Mouse (Mus musculus) midbrain, embryonic 13.5 days (tissue): ENCODE measurements at regions not wholly inside any gene's neighbourhood (a gene's known extent, or its start where the extent isn't known, plus 50 kb on each side); places are given as distances from the start of the nearest gene placed in this dataset.
A peak's percentile ranks its signal among the peaks of the same experiment; 100 is the strongest.

Experiments
- ATAC-seq: fragments of 200-750 bp; cut with Nextera tagmentation; 2 replicates; pipeline ENCODE4 v1.8.0; 2017; ENCODE audit warnings: mild to moderate bottlenecking, moderate TSS enrichment, moderate library complexity
- H3K27ac ChIP-seq: fragments of 300-500 bp; sonication (generic); 2 replicates; pipeline ENCODE4 v1.5.1; 2015; ENCODE audit warnings: inconsistent platforms, mild to moderate bottlenecking, moderate library complexity
- H3K27me3 ChIP-seq: fragments of 300-500 bp; sonication (generic); 2 replicates; pipeline ENCODE4 v1.6.1; 2015; ENCODE audit warnings: mild to moderate bottlenecking, inconsistent platforms
- H3K36me3 ChIP-seq: fragments of 300-500 bp; sonication (generic); 2 replicates; pipeline ENCODE4 v1.6.1; 2015; ENCODE audit warnings: mild to moderate bottlenecking, inconsistent platforms
- H3K4me1 ChIP-seq: fragments of 300-500 bp; sonication (generic); replicated peaks from 2 replicates; pipeline ENCODE4 v1.6.1; 2015; ENCODE audit warnings: inconsistent platforms
- H3K4me2 ChIP-seq: fragments of 300-500 bp; sonication (generic); replicated peaks from 2 replicates; pipeline ENCODE4 v1.6.1; 2015; ENCODE audit warnings: moderate library complexity, mild to moderate bottlenecking, inconsistent platforms
- H3K4me3 ChIP-seq: fragments of 300-500 bp; sonication (generic); replicated peaks from 2 replicates; pipeline ENCODE4 v1.5.1; 2015; ENCODE audit warnings: mild to moderate bottlenecking, inconsistent platforms
- H3K9ac ChIP-seq: fragments of 300-500 bp; sonication (generic); replicated peaks from 2 replicates; pipeline ENCODE4 v1.6.1; 2015; ENCODE audit warnings: mild to moderate bottlenecking, inconsistent platforms
- H3K9me3 ChIP-seq: fragments of 300-500 bp; sonication (generic); 2 replicates; pipeline ENCODE4 v1.6.1; 2016; ENCODE audit warnings: mild to moderate bottlenecking, inconsistent platforms
- WGBS: fragments of 180-500 bp; shearing (Covaris S2); methylation state at CpG from one replicate; pipeline ENCODE4 v1.1.7; 2015; 5-methylcytosine and 5-hydroxymethylcytosine counted together

GRCm38 (mm10) chr1:88907766-88908463 lies 162.3 kb upstream of the Sh3bp4 start:
- ATAC-seq: no peak
- WGBS: 90% methylated on average over 14 of the region's 14 CpGs

DNA sequence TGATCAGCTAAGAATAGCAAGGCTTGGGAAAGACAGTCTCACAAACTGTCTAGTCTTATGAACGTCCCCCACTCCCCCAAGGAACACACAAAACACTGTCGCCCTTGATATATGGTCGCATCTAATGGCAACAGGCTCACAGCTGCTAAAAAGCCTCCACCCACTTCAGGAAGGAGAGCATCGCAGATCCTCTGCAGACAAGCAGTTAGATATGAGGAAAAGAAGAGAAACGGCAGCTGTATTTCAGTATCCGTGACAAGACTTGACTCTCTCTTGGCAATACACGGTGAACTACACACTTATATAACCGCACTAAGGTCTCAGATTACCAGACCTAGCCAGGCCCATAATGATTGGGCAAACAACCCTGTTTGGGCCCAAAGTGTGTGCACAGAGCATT lies 161.5 kb upstream of the Sh3bp4 start:
- 87% methylated on average over 8 of the region's 8 CpGs for WGBS

More at GRCm38 (mm10) chr1:88907766-88908463, 162.3 kb upstream of the Sh3bp4 start:
- Histone ChIP-seq H3K4me2 (no peak overlapping the region), H3K9me3 (no peaks in the 10 kb centered on the region), H3K9ac (no peak overlapping the region), H3K4me1 (peaks cover 19% of the 10 kb centered on the region), H3K27ac (no peak overlapping the region), H3K27me3 (no peaks in the 10 kb centered on the region), H3K4me3 (no peak overlapping the region), H3K36me3 (no peaks in the 10 kb centered on the region)

GRCm38 (mm10) chr1:88909314-88909713 lies 160.9 kb upstream of the Sh3bp4 start:
- WGBS: 69% methylated on average over 4 of the region's 4 CpGs
- H3K4me1 ChIP-seq: peaks cover 19% of the 10 kb centered on the region
- ATAC-seq: no peak
- no peak overlapping the region for H3K4me2 ChIP-seq
- H3K27me3 ChIP-seq: no peaks in the 10 kb centered on the region
- H3K27ac ChIP-seq: 0 out of 2 replicates have a peak overlapping the region, but pooled peaks have one; percentile 7
- no peak overlapping the region for H3K4me3 ChIP-seq
- no peaks in the 10 kb centered on the region for H3K36me3 ChIP-seq
- H3K9me3 ChIP-seq: peaks cover 4% of the 10 kb centered on the region; the same call in 1 of the 2 replicates
- no peak overlapping the region for H3K9ac ChIP-seq

More for the DNA sequence above, 161.5 kb upstream of the Sh3bp4 start:
- Histone ChIP-seq H3K27me3 (no peaks in the 10 kb centered on the region), H3K4me3 (no peak overlapping the region), H3K9me3 (peaks cover 4% of the 10 kb centered on the region; the same call in 1 of the 2 replicates), H3K36me3 (no peaks in the 10 kb centered on the region), H3K27ac (no peak overlapping the region), H3K9ac (no peak overlapping the region), H3K4me2 (no peak overlapping the region), H3K4me1 (peaks cover 19% of the 10 kb centered on the region)
- ATAC-seq: no peak

DNA sequence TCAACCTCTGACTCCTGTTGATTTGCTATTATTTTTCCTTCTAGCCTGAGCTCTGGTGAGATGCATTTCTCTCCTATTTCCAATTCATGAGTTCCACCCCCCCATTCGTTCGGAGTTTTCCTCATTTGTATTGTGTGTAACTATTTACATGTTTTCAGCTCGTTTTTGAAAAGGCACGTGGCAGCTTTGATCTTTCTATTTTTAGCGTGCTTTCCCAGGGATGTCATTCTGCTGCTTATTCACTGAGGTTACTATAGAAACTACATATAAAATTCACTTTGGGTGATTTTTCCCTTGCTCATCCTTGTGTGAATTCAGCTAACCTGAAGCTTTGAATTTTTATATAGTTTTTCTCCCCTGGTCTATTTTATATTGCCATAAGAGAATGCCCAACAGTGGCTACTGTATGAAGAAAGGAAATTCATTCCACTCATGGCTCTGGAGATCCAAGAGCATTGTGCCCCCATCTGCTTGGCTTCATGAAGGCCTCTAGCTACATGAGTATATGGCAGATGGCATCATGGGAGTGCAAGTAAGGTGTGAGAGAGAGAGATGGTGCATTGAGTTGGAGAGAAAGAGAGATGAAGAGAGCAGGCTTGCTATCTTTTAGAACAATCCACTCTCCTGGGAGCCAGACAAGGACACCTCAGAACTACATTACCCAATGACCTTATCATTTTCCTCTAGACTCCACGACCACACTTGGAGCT lies 160.2 kb upstream of the Sh3bp4 start:
- 21% methylated on average over 6 of the region's 6 CpGs for WGBS
- no peak for ATAC-seq
- no peaks in the 10 kb centered on the region for H3K36me3 ChIP-seq

DNA sequence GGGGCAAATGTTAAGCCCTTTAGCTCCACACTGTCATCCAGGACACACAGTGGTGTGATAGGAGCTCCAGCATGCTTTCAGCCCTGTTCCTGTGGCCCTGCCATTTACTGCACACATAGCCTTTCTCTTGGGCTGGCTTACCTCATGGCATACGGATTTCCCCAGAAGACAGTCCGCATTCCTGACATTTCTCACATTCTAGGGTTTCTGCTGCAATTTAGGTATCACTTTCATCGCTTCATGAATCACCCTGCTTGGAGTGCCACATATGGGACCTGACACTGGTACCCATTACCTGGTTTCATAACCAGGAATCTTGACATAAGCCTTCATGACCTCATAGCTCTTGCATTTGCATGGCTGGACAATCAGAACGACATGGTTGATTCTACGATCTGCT lies 158.5 kb upstream of the Sh3bp4 start:
- Histone ChIP-seq H3K9ac (no peak overlapping the region), H3K4me1 (peaks cover 19% of the 10 kb centered on the region), H3K4me2 (no peak overlapping the region), H3K27me3 (no peaks in the 10 kb centered on the region), H3K9me3 (peaks cover 4% of the 10 kb centered on the region; the same call in 1 of the 2 replicates), H3K36me3 (no peaks in the 10 kb centered on the region), H3K4me3 (no peak overlapping the region), H3K27ac (no peak overlapping the region)
- no peak for ATAC-seq
- 82% methylated on average over 5 of the region's 5 CpGs for WGBS

More for the DNA sequence above, 160.2 kb upstream of the Sh3bp4 start:
- H3K9me3 ChIP-seq: peaks cover 4% of the 10 kb centered on the region; the same call in 1 of the 2 replicates
- H3K9ac ChIP-seq: no peak overlapping the region
- peak overlapping the region; percentile 58 for H3K27ac ChIP-seq
- peaks cover 19% of the 10 kb centered on the region for H3K4me1 ChIP-seq
- H3K4me3 ChIP-seq: no peak overlapping the region
- H3K4me2 ChIP-seq: no peak overlapping the region
- H3K27me3 ChIP-seq: no peaks in the 10 kb centered on the region

- Histone ChIP-seq H3K9me3 (peaks cover 10% of the 10 kb centered on the region; the same call in 1 of the 2 replicates), H3K4me3 (no peak overlapping the region), H3K36me3 (no peaks in the 10 kb centered on the region), H3K4me1 (no peaks in the 10 kb centered on the region), H3K9ac (no peak overlapping the region), H3K27ac (no peak overlapping the region), H3K4me2 (no peak overlapping the region), H3K27me3 (no peaks in the 10 kb centered on the region)
- ATAC-seq: no peak
- 73% methylated on average over 4 of the region's 4 CpGs for WGBS
Observed at GRCm38 (mm10) chr1:88916531-88917050, 153.6 kb upstream of the Sh3bp4 start.

DNA sequence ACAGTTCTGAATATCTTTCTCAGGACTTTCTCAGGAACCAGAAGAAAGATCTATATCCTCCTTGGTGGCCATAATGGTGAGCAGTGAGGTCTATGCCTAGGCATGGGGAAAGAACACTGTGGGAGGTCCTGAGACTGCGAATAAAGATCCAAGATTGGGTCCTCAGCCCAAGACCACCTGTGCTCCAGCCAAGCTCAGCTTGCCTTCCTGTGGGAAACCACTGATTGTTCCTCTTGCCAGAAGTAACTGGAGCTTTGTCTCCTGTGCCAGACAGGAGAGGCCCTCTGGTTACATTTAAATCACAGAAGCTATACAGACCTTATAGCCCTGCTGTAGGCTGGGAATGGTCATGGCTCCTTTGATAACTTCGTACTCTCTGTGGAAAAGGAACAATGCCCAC lies 148.8 kb upstream of the Sh3bp4 start:
- Histone ChIP-seq H3K27ac (no peak overlapping the region), H3K36me3 (no peaks in the 10 kb centered on the region), H3K9me3 (0 out of 2 replicates have a peak, but pooled peaks cover 7% of the 10 kb centered on the region), H3K27me3 (no peaks in the 10 kb centered on the region), H3K4me2 (no peak overlapping the region), H3K4me1 (peaks cover 16% of the 10 kb centered on the region; the same call in 1 of the 2 replicates), H3K9ac (no peak overlapping the region), H3K4me3 (no peak overlapping the region)
- ATAC-seq: no peak
- 82% methylated on average over 2 of the region's 2 CpGs for WGBS

DNA sequence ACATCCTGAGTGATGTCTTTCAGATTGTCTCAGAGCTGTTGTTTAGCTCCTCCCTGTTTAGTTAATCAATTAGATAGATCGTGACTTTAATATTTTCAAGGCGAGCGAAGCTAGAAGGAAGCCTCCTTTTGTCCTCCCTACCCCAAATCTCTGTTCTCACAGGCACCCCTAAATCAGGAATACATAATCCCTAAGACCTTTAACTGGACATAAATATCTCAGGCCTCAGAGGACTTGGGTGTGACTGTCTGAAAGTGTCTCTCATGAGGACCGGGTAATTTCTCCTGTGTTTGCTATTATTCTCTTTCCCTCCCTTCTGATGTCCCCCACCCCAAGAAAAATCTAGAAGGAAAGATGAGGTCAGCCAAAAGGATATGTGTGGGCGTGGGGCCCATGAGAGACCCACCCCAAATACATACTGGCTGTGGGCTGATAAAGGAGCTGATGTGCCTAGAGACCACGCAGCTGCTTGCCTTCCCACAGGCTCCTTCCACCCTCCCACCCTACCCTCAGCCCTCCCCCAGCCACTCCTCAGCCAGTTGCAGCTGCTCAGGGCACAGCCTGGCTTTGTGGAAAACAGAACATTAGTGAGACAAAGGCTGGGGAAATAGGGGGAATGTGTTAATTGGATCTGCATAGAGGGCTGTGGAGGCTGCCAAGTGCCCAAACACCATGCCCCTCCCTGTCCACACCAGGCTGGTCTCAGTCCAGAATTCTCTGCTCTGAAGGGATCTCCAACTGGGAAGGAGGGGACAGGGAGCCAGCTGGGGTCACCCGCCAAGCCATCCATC lies 146.2 kb upstream of the Sh3bp4 start:
- no peaks in the 10 kb centered on the region for H3K27me3 ChIP-seq
- H3K9me3 ChIP-seq: 0 out of 2 replicates have a peak, but pooled peaks cover under 1% of the 10 kb centered on the region
- no peaks in the 10 kb centered on the region for H3K36me3 ChIP-seq
- WGBS: 56% methylated on average over 7 of the region's 7 CpGs
- H3K4me2 ChIP-seq: no peak overlapping the region
- H3K9ac ChIP-seq: no peak overlapping the region
- H3K4me3 ChIP-seq: no peak overlapping the region
- H3K27ac ChIP-seq: peak overlapping the region; percentile 49
- ATAC-seq: peak; percentile 95
- H3K4me1 ChIP-seq: peaks cover 16% of the 10 kb centered on the region; the same call in 1 of the 2 replicates

- WGBS: 100% methylated on average over 1 of the region's 1 CpGs
- Histone ChIP-seq H3K4me3 (no peak overlapping the region), H3K36me3 (no peaks in the 10 kb centered on the region), H3K27me3 (no peaks in the 10 kb centered on the region), H3K4me2 (no peak overlapping the region), H3K9me3 (no peaks in the 10 kb centered on the region), H3K9ac (no peak overlapping the region), H3K4me1 (peaks cover 12% of the 10 kb centered on the region), H3K27ac (no peak overlapping the region)
- ATAC-seq: no peak
Observed at GRCm38 (mm10) chr1:88935191-88935590, 135.0 kb upstream of the Sh3bp4 start.

DNA sequence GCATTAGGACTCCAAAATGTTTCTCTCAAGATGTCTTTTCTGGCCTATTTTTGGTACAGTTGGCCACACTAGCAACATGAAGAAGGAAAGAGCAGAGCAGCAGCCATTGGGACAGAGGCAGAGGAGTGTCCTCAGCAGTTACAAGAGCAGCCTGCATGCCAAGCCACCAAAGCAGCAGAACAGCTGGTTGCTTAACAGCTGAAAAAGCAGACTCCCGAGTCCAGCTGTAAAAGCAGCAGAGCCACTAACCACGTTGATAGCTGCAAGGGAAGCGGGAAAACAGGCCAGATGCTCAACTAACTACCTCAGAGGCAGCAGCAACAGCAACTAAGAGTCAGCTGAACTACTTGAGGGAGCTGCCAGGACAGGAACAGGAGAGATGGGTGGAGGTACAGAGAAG lies 134.4 kb upstream of the Sh3bp4 start:
- Histone ChIP-seq H3K9ac (no peak overlapping the region), H3K4me2 (no peak overlapping the region)
- 89% methylated on average over 3 of the region's 3 CpGs for WGBS

GRCm38 (mm10) chr1:88937327-88937726 lies 132.9 kb upstream of the Sh3bp4 start:
- peaks cover 12% of the 10 kb centered on the region; the same call in 1 of the 2 replicates for H3K4me1 ChIP-seq
- WGBS: 77% methylated on average over 1 of the region's 1 CpGs
- no peak for ATAC-seq
- no peak overlapping the region for H3K9ac ChIP-seq
- H3K9me3 ChIP-seq: no peaks in the 10 kb centered on the region
- no peaks in the 10 kb centered on the region for H3K27me3 ChIP-seq
- H3K4me3 ChIP-seq: no peak overlapping the region
- H3K4me2 ChIP-seq: no peak overlapping the region
- H3K36me3 ChIP-seq: no peaks in the 10 kb centered on the region
- no peak overlapping the region for H3K27ac ChIP-seq

More for the DNA sequence above, 134.4 kb upstream of the Sh3bp4 start:
- Histone ChIP-seq H3K27ac (no peak overlapping the region), H3K4me3 (no peak overlapping the region), H3K4me1 (peaks cover 12% of the 10 kb centered on the region), H3K9me3 (no peaks in the 10 kb centered on the region), H3K27me3 (no peaks in the 10 kb centered on the region), H3K36me3 (no peaks in the 10 kb centered on the region)
- no peak for ATAC-seq
